Mouse (Mus musculus) common myeloid progenitor, adult 5-6 weeks (primary cell): ENCODE data around the gene Olfr345. TPM values are rescaled to one million over a fixed set of nuclear protein-coding genes. Genes with fewer than 3 reads are reported as not detected.

ENCODE experiments used
- ATAC-seq: replicated peaks from 2 replicates; pipeline ENCODE4 v1.8.0; 2016; ENCODE audit warnings: low read depth, mild to moderate bottlenecking, moderate TSS enrichment, inconsistent platforms; ENCODE audit not compliant: poor library complexity, severe bottlenecking
- total RNA-seq: library from RNA; stranded (forward); fragments of 200-1000, 187-1606 nt; gene quantifications from 2 replicates; pipeline ENCODE4 v1.2.3, GENCODE M21; 2017

Olfr345 gene
- total RNA-seq, result not detected in 2 replicates

DNA sequence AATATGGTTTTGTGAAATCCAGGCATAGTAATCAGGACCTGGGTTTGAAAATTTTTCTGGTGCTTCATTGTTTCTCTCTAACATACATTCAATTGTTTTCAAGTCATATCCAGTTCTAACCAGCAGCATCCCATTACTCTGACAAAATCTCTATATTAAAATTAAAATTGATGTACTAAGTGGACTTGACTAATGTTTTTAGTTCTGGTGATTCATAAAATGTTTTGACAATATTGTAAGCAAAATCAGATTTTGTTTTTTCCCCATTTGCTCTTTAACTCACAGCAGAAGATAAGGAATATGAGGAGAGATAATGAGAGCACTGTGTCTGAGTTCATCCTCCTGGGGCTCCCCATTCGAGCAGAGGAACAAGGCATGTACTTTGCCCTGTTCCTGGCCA is at the start of gene Olfr345:
Olfr345 (plus strand) TSS at position 301 of the 400 bp plus-strand sequence.
- ATAC-seq, result no peak

GRCm38 (mm10) chr2:36685488-36685887 is 45.6 kb downstream of the Olfr345 start, which contains the start of gene Olfr346:
TSS of gene Olfr346 (plus strand) at chr2:36685788.
- no peak for ATAC-seq

Other genes starting within 250 kb of the Olfr345 start
- gene Olfr339, start 221.1 kb upstream of the Olfr345 start, total RNA-seq, result not detected in 2 replicates
- not detected in 2 replicates for gene Olfr340, start 187.5 kb upstream of the Olfr345 start, total RNA-seq
- not detected in 2 replicates for gene Olfr341, start 157.6 kb upstream of the Olfr345 start, total RNA-seq
- not detected in 2 replicates for gene Olfr342, start 115.0 kb upstream of the Olfr345 start, total RNA-seq
- gene Olfr344, start 73.4 kb upstream of the Olfr345 start, total RNA-seq, result not detected in 2 replicates
- gene Olfr346, start 45.7 kb downstream of the Olfr345 start, total RNA-seq, result not detected in 2 replicates
- not detected in 2 replicates for gene Olfr347, start 91.9 kb downstream of the Olfr345 start, total RNA-seq
- not detected in 2 replicates for gene Olfr348, start 144.2 kb downstream of the Olfr345 start, total RNA-seq
- not detected in 2 replicates for gene Olfr50, start 150.5 kb downstream of the Olfr345 start, total RNA-seq
- gene Olfr3, start 177.0 kb downstream of the Olfr345 start, total RNA-seq, result not detected in 2 replicates
- not detected in 2 replicates for gene Olfr350, start 206.3 kb downstream of the Olfr345 start, total RNA-seq
- gene Olfr351, start 222.6 kb downstream of the Olfr345 start, total RNA-seq, result not detected in 2 replicates
- not detected in 2 replicates for gene Olfr352, start 228.4 kb downstream of the Olfr345 start, total RNA-seq